Mouse (Mus musculus): Measurements from ENCODE around the gene Unc79.

DNA sequence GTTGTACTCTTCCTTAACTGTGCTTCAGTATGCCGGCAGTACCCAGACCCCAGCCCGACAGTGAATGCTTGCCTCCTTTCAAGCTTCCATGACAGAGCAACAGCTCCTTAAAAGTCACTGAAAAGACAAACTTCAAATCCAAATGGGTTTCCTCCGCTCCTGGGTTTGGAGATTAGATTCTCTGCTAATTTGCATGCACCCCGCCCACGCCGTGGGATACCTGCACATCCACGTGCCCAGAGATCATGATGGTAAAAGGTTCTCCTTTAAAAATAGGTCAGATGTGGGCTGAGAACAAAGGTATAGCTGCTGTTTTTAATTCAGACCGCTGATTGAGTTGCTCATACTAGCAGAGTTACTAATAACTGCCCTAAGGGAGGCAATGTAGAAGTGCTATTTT, 210.4 kb downstream of the Unc79 start:
- TF ChIP-seq CTCF (IDR thresholded peaks at IDR 0.05; ENCODE audit: low read depth) = no peak
- TF ChIP-seq EP300 (IDR thresholded peaks at IDR 0.05; ENCODE audit: low read depth) = no peak
